Mouse (Mus musculus) v-Abl transformed pro-B cells (cell line): ENCODE results near the gene Gemin6.

Experiments
- in situ Hi-C, 2 experiments: fragments of 400-800 bp; cut with MboI; formaldehyde crosslinking; loops; one replicate each; pipeline ENCODE4 v1.15.1; 2025; ENCODE audit not compliant: unreplicated experiment in 2 of 2

The Gemin6 gene

DNA sequence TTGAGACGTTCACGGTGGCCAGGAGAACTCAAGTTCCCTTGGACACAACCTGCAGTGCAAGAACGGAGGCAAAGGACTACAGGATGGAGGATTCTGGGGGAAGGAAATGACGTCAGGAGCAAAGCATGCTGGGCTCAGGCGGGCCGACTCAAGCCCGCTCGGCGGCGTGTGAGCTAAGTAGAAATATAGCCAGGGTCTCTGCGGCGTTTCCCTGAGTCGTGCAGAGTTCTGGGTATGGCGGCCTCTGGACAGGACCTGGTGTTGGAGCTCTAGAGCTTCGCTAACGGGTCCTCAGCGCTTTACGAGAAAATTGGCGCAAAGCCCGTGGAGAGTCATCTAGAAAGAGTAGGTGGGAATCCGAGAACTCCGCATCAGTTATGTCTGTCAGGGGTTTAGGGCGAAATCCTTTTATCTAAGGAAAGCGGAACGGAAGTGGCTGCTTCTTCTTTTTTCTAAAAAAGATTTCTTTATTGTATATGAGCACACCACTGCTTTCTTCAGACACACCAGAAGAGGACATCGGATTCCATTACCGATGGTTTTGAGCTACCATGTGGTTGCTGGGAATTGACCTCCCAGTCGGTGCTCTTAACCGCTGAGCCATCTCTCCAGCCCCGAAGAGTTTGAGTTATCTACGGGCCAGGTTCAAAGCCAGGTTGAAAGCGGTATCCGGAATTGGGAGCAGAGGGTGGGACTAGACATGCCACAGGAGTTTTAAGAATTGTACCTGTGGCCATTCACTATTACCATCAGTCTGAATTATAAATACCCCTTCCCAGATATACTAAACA is at the start of gene Gemin6:
Gemin6 (plus strand) TSS at position 116 of the 791 bp plus-strand sequence.
- in situ Hi-C loops, result loop anchor here (25.0 kb wide), 2 partner anchors 862 to 1212 kb away; partner anchors contain the start of genes Cdc42ep3 (in 1 of the 2) and Prkd3 (in 1 of the 2)

GRCm38 (mm10) chr17:80174699-80175385 is 49.4 kb upstream of the Gemin6 start:
- in situ Hi-C loops, result loop anchor here in 1 of 2 experiments (5.0 kb wide), 2 partner anchors 103 to 513 kb away; no protein-coding TSS in a partner anchor

DNA sequence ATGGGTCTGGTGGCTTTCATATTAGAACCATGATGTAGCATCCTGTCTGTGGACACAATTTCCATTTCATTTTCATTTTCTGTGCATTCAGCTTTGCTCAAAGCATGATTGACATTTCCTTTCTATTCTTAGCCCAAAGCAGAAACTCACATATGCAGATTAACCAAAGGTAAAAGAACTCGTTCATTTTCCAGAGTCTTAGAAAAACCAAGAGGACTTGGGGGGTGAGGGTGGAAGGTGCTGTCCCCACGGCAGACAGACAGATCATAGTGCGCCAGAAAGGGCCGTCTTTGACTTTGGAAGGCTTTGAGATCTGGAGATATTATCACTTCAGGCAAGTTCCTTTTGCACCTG is 48.9 kb upstream of the Gemin6 start:
- in situ Hi-C loops, result loop anchor here in 1 of 2 experiments (5.0 kb wide), 1 partner anchor 513 kb away; no protein-coding TSS in a partner anchor

GRCm38 (mm10) chr17:80175966-80176365 is 48.3 kb upstream of the Gemin6 start:
- in situ Hi-C loops, result loop anchor here in 1 of 2 experiments (5.0 kb wide), 1 partner anchor 514 kb away; no protein-coding TSS in a partner anchor

GRCm38 (mm10) chr17:80178846-80179245 is 45.4 kb upstream of the Gemin6 start:
- in situ Hi-C loops, result loop anchor here in 1 of 2 experiments (5.0 kb wide), 1 partner anchor 517 kb away; no protein-coding TSS in a partner anchor

GRCm38 (mm10) chr17:80179959-80180358 is 44.3 kb upstream of the Gemin6 start:
- in situ Hi-C loops, result loop anchor here (5.0 to 10.0 kb wide), 4 partner anchors 133 to 518 kb away; no protein-coding TSS in a partner anchor

- in situ Hi-C loops, result loop anchor here (5.0 to 10.0 kb wide), 4 partner anchors 133 to 518 kb away; no protein-coding TSS in a partner anchor
These were observed 43.8 kb upstream of the Gemin6 start for GRCm38 (mm10) chr17:80180468-80180867.

DNA sequence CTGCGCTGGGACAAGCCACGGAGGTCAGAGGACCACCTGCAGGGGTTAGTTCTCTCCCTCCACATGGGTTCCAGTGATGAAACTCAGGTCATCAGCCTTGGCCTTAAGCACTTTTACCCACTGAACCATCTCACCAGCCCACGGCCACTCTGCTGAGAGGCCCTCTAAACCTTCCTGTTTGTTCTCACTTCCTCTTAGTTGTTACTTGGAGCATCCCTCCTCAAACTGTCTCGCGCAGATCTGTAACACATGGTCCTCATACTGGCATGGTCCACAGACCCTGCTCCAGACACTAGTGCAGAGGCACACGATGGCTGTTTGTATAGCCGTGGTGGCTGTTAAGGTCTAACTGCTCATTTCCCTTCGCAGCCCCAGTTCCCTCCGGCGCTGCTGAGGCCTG is 40.6 kb upstream of the Gemin6 start:
- in situ Hi-C loops, result loop anchor here (5.0 to 10.0 kb wide), 4 partner anchors 136 to 521 kb away; no protein-coding TSS in a partner anchor

GRCm38 (mm10) chr17:80193075-80193474 is 31.2 kb upstream of the Gemin6 start:
- in situ Hi-C loops, result no loop called here

GRCm38 (mm10) chr17:80199160-80199778 is 25.0 kb upstream of the Gemin6 start:
- in situ Hi-C loops, result no loop called here

GRCm38 (mm10) chr17:80205657-80206056 is 18.6 kb upstream of the Gemin6 start:
- in situ Hi-C loops, result loop anchor here (5.0 to 25.0 kb wide), 4 partner anchors 321 to 1193 kb away; partner anchors contain the start of genes Cdc42ep3 (in 1 of the 2) and Prkd3 (in 1 of the 2)

DNA sequence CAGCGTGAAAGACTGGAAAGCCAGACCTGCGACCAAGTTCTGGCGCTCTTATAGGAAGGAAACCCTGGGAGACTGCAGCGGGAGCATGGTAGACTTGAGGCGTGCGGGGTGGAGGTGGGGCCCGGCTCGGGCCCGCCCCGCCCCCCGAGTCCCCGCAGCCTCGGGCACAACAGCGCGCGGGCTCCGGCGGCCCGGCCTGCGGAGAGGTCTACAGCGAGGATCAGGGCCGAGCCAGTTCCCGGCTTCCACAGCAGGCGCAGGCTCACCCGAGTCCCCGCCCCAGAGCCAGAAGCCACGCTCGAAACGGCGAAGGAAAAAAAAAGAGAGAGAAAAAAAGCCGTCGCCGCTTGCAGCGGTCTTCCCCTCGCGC is 18.0 kb upstream of the Gemin6 start:
- in situ Hi-C loops, result loop anchor here (5.0 to 25.0 kb wide), 4 partner anchors 321 to 1194 kb away; partner anchors contain the start of genes Cdc42ep3 (in 1 of the 2) and Prkd3 (in 1 of the 2)

DNA sequence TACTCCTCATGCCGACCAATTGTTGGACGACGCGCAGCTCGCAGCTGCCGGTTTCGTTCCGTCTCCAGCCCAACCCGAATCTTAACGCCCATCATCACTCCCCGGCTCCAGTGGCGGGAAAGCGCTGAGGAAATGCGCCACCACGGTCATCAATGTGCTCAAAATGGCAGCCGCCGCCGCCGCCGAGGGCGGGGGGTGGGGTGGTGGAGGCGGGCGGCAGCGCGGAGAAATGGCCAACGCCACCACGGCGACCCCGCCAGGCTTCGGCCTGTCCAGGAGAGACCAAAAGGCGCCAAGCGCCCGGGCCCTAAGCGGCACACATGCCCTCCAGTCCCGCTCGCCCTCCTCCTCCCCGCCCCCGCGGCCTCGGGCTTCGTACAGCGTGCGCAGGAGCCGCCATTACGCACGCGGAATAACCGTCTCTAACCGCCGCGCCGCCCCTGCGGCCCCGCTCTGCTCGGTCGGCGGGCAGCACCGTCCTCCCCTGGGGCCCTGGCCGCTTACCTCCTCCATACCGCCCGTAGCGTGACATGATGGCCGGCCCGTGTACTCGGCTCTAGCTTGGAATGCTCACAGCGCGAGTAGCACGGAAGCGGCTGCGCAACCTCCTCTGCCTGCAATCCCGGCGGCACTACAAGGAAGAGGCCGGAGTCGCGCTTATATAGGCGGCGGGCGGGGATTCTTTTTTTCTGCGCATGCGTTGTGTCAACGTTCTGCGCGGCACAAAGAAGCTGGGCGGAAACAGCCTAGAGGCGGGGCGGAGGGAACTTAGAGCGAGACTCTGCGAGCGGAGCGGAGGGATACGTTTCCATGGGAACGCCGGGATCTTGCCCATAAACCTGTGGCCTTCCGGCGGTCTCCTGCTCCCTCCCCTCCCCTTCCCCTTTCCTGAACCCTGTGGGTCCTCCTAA is 17.3 kb upstream of the Gemin6 start, which contains the start of the genes Srsf7 and Ttc39d:
Srsf7 (minus strand) TSS at position 637 of the 911 bp plus-strand sequence.
Ttc39d (plus strand) TSS at position 790 of the 911 bp plus-strand sequence.
- in situ Hi-C loops, result loop anchor here (5.0 to 25.0 kb wide), 4 partner anchors 322 to 1195 kb away; partner anchors contain the start of genes Cdc42ep3 (in 1 of the 2) and Prkd3 (in 1 of the 2)

- in situ Hi-C loops, result loop anchor here (25.0 kb wide), 2 partner anchors 852 to 1202 kb away; partner anchors contain the start of genes Cdc42ep3 (in 1 of the 2) and Prkd3 (in 1 of the 2)
These were observed 10.2 kb upstream of the Gemin6 start for GRCm38 (mm10) chr17:80213998-80214397.

GRCm38 (mm10) chr17:80220131-80220530 is 4.1 kb upstream of the Gemin6 start:
- in situ Hi-C loops, result loop anchor here (25.0 kb wide), 2 partner anchors 858 to 1208 kb away; partner anchors contain the start of genes Cdc42ep3 (in 1 of the 2) and Prkd3 (in 1 of the 2)

DNA sequence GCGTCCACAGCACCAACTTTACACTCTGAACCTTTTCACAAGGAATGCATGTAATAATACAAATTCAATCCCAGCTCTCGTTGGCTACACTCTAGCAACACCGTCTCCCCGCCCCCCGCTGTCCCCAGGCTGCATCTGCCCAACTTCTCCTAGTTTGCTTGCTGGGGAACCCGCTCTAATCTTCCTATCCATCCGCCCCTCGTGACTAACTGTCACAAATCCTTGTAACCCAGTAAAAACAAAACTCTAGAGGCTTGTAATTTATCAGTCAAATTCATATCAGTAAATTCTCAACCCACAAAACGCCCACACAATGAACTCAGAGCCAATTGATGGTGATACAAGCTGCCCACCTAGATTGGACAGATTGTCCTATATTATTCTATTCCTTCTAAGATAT is 3.0 kb upstream of the Gemin6 start:
- in situ Hi-C loops, result loop anchor here (25.0 kb wide), 2 partner anchors 859 to 1209 kb away; partner anchors contain the start of genes Cdc42ep3 (in 1 of the 2) and Prkd3 (in 1 of the 2)

DNA sequence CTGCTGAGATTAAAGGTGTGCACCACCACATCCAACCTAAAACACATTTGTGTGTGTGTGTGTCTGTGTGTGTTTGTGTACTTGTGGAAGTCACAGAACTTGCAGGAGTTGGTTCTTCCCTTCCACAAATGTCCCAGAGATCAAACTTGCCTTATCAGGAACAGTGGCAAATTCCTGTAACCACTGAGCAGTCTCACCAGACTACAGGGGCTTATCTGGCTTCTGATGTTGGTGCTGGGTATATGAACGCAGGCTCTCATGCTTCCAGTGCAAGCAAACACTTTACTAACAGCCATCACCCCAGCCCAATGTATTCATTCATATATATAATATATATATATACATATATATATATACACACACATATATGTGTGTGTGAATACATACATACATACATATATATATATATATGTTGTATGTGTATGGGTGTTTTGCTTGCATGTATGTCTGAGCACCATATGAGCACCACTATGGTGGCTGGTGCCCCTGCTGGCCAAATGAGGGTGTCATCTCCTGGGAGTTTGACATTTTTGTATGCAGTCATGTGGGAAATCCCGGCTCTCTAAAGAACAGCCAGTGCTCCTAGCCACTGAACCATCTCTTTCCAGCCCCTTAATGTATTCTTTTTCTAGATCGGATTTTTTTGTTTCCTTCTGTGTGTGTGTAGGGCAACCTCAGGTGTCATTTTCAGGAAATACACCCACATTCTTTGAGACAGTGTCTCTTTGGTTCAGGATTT is 2.2 kb upstream of the Gemin6 start:
- in situ Hi-C loops, result loop anchor here (25.0 kb wide), 2 partner anchors 860 to 1210 kb away; partner anchors contain the start of genes Cdc42ep3 (in 1 of the 2) and Prkd3 (in 1 of the 2)

- in situ Hi-C loops, result loop anchor here (25.0 kb wide), 2 partner anchors 862 to 1212 kb away; partner anchors contain the start of genes Cdc42ep3 (in 1 of the 2) and Prkd3 (in 1 of the 2)
These were observed 412 bp upstream of the Gemin6 start for GRCm38 (mm10) chr17:80223829-80224228.
